Mouse (Mus musculus): ENCODE results near the gene Clk2.

DNA sequence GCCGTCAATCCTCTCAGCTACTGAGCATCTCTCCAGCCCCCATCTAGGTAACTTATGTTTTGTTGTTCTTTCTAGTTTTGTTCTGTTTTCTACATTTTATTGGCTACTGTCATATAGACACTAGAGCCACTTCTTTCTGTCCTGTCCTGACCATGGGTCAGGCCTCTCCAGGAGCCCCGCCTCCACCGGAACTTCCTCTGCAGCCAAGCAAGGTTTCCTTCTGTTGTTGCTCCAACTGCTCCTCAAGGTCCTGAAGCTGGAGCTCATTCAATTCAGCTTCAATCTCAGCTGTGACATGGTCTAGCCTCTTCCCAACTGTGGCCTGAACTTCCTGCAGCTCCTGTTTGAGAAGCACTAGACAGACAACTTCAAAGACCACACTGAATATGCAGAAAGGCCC is 34.7 kb upstream of the Clk2 start:
- TF ChIP-seq POLR2A (IDR thresholded peaks at IDR 0.05; ENCODE audit: low read depth, low read length) (no peak), CTCF (IDR thresholded peaks at IDR 0.05; ENCODE audit: extremely low read depth, insufficient read length, insufficient replicate concordance, low read depth, low read length) (no peak)
